ENCODE assay signal across 21 mouse cellular contexts in the genomic region with DNA sequence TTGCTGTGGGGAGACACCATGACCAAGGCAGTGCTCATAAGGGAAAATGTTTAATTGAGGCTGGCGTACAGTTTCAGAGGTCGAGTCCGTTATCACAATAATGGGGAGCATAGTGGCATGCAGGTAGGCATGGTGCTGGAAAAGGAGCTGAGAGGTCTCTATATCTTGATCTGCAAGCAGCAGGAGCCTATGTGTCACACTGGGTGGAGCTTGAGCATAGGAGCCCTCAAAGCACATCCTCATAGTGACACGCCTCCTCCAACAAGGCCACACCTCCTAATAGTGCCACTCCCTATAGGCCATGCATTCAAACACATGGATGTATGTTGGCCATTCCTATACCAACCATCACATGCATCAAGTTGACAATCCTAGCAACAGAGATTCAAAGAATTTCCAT. TPM values are rescaled to one million over a fixed set of nuclear protein-coding genes. Genes with fewer than 3 reads are reported as not detected.
"Had no signal": no experiment of that assay in that cellular context is flagged by ENCODE, and none has a peak within 500 bp of the region (broad histone marks: within the 10 kb centered on the region; RNA-seq: fewer than 3 reads in every experiment).

No protein-coding gene starts in this region.

- ATAC-seq: lung, postnatal 0 days; midbrain, embryonic 16.5 days had no signal

- DNase-seq: lung, adult 2 months; lung, postnatal 14 days; lung, postnatal 36 days; midbrain, embryonic 14.5 days; retina, postnatal 1 day; right cerebral cortex, adult 18-20 months; right cerebral cortex, postnatal 25 days; right cerebral cortex, postnatal 4 days; spleen, adult 18-20 months; thymus, adult 2 months; thymus, postnatal 25 days; thymus, postnatal 4 days had no signal

- H3K36me3 ChIP-seq: lung, embryonic 15.5 days; midbrain, embryonic 10.5 days; midbrain, embryonic 12.5 days; neural tube, embryonic 13.5 days; neural tube, embryonic 15.5 days had no signal

- H3K4me2 ChIP-seq: lung, embryonic 15.5 days; midbrain, embryonic 12.5 days; neural tube, embryonic 13.5 days; neural tube, embryonic 15.5 days had no signal

- H3K27me3 ChIP-seq: lung, embryonic 15.5 days; midbrain, embryonic 12.5 days; neural tube, embryonic 13.5 days; neural tube, embryonic 15.5 days had no signal

- H3K4me3 ChIP-seq: lung, embryonic 15.5 days; midbrain, embryonic 10.5 days; midbrain, embryonic 12.5 days; myocyte; neural tube, embryonic 13.5 days; neural tube, embryonic 15.5 days had no signal

- H3K9me3 ChIP-seq: lung, embryonic 15.5 days; midbrain, embryonic 10.5 days; midbrain, embryonic 12.5 days; neural tube, embryonic 13.5 days; neural tube, embryonic 15.5 days had no signal

- H3K9ac ChIP-seq: lung, embryonic 15.5 days; midbrain, embryonic 12.5 days; neural tube, embryonic 13.5 days; neural tube, embryonic 15.5 days had no signal

- H3K27ac ChIP-seq: lung, embryonic 15.5 days; midbrain, embryonic 10.5 days; midbrain, embryonic 12.5 days; neural tube, embryonic 13.5 days; neural tube, embryonic 15.5 days had no signal

RNA-seq across cellular contexts. Expression of gene Cplx2, which starts 43.9 kb away (rescaled TPM):
- total RNA-seq: megakaryocyte, adult 5-6 weeks had no signal
